Mouse (Mus musculus) heart, adult 9 months (tissue): ENCODE results near the gene Srgap3.
"Not testable (repeated sequence)": the region's sequence is repeated elsewhere in the genome, so short reads cannot be mapped to it uniquely, and the experiment has no call there.

Source experiments
- DNase-seq, 2 experiments: peaks; one replicate each; pipeline ENCODE4 v3.0.0; 2022; ENCODE audit warnings: low spot score in 2 of 2

The Srgap3 gene

DNA sequence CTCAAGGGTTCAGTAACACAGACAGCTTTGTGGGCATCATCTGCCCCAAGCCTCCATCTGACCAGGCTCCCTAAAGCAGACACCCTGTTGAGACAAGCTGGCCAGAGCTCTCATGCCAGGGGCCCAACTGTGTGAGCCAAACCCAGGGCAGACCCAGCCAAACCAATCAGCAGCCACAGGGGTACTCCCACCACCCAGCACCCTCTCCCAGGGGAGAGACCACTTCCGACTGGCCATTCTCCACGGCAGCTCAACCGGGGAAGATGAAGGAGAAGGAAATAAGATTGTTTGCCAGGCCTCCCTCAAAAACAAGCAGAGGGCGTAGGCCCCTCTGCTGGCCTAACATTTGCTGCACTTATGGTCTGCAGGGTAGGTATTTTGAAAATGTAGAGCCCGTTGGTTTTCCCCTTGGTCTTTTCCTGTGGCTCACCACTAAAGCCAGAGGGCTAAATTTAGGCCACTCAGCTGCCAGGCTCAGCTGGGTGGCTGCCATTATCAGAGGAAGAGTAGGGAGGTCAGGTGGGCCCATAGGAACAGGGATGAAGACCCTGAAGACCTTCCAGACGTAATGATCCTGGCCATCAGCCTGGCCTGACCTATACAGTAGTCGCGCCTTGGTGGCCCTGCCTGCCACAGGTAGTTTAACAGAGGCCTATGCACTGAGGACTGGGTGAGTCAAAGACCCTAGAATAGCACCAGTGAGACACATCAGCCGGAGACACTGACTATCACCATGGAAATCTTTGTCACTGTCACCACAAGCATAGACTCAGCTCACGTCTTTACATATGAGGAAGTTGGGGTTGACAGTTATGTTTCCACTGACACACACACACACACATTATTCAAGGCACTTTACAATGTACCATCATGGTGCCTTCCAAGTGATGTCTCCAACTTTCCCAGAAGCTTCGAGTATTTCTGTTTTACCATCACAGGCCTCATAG, 85.4 kb downstream of the Srgap3 start:
- DNase-seq = no peak

DNA sequence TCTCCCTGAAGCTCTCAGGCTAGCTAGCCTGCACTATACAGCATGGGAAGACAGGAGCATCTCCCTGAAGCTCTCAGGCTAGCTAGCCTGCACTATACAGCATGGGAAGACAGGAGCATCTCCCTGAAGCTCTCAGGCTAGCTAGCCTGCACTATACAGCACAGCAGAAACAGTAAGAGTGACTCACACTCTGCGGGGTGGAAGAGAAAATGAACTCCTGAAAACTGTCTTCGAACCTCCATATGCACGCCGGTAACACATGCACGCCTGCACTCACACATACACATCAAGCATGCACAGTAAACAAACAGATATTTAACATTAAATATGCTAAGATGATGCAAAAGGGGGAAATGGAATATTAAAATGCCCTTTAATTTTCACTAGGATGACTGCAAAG, 86.8 kb downstream of the Srgap3 start:
- DNase-seq = not testable (repeated sequence)

DNA sequence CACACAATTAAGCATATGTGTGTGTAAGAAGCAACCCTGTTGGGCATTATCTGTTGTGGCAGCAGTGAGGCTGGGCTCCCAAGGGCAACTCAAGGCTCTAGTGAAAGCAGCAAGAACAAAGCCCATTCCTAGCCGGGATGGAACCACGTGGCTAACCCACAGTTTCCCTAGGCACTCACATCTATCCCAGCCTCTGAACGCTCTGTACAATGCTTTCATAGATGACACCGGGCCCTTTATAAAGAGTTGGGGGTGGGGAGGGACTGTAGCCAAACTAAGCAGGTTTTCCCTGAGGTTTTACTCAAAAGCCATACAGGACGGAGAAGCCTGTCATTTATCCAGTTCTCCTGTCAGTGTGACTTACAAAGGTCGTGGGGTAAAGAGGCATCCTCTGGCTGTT, 90.0 kb downstream of the Srgap3 start:
- no peak for DNase-seq

DNA sequence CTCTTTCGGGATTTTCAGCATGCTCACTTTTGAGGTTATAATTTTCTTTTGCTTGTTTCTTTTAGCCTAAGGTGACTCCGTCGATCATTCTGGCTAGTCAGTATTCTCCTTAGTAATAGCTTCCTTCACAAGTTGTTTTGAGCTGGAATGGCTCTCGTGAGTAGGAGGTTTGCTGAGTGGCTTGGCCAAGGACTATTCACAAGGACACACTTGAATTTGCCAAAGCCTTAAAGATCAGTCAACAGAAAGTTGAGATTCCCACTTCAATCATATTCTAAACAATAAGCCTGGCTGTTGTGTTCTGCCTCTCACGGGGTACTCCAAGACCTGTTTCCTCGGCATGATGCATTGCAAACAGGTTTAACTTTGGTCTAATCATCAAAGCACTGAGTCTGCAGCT, 91.9 kb downstream of the Srgap3 start:
- no peak for DNase-seq

DNA sequence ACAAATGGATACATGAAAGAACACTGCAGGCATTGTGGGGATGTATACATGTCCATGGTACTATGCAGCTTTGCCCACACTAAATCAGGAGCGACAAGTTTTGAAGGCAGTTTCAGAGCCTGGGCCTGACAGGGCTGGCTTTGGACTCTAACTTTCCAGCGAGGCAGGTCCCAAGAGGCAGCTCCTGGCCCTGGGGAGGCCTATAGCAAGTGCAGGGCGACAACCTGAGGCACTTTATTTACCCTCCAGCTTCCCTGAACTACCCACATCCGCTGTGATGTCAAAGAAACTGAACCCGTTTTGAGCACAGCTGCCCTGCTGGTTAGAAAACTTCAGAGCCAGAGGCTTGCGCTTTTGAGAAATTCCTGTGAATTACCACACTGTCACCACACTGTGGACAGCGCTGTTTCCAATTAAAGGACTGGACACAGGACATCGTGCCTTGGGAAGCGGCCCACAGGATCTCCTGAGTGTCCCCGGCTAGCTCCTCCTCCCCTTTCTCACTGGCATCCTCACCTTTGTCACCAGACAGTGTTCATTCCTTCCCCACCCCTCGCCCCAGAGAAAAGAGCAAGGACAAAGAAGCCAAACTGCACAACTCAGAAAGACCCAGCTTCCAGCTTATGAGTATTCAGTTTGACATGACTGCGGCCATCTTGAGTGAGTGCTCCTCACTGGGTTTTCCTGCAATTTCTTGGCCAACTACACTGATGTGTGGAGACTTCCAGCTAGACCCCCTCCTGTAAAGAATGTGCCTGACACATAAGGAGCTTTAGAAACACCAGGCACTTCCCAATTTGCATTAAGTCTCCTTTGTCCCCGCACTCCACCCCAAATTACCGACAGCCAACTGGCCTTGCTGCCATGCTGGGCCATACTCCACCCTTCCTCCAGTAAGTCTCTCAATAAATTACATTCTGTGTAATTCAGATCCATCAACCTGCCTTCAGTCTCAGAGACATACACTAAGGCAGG, 94.5 kb downstream of the Srgap3 start:
- DNase-seq = no peak

DNA sequence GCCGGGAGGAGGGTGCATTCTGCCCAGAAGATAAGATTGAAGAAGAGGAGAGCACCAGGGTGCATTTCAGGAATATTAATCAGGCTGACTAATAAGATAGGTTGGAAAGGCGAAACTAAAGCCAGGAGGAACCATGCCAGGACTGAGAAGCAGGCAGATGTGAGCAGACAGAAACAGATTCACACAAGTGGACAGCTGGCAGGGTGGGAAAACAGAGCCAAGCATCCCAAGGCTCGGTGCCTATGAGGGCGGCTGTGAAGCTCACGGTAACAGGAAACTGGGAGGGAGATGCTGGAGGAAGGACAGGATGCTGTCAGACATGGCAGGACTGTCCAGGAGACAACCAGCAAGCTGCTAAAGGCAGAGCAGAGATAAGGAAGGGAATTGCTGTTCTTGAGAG, 96.3 kb downstream of the Srgap3 start:
- no peak for DNase-seq

DNA sequence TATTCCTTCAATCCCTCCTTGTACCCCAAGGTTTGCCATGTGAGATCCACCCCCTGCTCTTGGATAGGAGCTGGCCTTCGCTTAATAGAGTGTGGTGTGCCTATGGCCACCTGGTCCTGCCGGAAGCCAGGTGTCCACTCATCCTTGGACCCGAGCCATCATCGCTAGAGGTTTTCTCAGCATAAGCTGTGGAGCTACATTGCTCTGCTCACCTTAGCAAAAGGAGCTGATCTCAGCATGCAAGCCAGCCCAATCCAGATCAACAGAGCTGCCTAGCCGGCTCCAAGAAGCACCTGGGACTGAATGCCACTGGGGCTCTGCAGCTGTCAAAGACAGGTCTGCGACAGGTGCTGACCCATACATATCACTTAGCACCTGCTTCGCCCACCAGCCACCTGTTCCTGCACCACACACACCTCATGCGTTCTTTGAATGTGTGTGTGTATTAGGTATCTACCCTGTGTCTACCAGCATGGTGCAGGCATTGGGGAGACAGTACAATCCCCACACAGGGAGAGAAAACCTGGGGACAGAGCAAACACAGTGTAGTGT, 98.4 kb downstream of the Srgap3 start:
- no peak for DNase-seq

DNA sequence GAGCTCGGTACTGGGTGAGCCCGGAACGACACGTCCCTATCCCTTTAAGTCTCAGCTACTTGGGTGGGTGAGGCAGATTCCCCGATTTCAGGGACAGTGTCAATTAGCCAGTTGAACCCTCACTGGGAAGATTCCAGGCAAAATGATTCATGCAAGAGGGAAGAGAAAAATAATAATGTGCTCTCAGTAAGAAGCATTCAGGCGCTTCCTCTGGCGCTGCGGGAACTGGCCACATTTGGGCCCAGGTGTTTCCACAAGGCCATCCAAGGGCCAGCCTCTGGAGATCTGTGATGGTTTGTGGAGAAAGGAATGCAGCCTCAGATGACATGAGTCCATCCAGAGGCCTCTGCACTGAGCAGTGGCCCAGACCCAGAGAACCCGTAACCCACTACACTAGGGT, 100.2 kb downstream of the Srgap3 start:
- no peak for DNase-seq

DNA sequence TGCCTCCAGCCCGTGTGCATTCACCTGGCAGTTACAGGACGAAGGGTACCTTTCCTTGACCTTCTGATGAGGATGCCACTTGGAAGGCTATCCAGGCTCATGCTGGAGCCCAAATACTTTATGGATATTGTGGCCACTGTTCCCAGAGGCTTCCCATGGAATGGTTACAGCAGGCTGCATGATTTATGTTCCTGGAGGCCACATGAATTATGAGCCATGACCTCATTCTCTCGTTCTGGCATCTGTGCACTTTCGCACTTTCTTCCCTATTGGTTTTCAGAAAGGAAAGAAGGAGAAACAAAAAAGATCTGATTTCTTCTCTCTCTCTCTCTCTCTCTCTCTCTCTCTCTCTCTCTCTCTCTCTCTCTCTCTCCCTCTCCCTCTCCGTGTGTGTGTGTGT, 104.6 kb downstream of the Srgap3 start:
- no peak for DNase-seq

DNA sequence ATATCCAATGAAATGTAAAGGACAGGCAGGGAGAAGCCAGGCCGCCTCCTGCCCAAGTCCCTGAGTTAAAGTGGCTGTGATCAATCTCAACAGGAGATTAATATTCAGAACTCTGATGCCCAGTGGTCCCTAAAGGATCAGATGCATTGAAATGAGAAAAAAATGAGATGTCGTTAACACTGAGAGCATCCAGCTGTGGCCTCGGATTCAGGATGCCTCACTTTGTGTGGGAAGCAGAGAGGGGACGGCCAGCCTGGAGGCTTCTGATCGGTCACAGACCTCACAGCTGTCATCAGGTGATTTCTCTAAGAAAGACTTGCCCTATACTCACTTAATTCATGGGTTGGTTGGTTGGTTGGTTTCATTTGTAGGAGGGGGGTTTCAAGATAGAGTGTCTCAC, 106.7 kb downstream of the Srgap3 start:
- DNase-seq = no peak

DNA sequence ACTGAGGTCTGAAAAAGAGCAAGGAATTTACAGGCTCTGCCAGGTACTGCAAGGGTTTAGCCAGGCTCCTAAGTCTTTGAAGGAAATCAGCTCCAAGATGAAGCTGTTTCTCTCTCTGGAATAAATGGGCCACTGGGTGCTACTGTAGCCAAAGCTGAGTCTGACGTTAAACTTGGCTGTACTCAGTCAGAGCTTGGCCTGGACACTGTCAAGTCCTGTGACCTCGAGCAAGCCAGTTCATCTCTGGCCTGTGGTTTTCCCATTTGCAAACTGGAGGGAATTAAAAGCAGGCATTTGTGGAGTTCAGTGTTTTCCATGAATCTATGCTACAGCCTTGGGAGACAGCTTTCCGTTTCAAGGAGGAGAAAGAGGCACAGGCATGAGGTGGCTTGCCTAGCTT, 107.7 kb downstream of the Srgap3 start:
- peak; percentile 43 to 44 for DNase-seq

DNA sequence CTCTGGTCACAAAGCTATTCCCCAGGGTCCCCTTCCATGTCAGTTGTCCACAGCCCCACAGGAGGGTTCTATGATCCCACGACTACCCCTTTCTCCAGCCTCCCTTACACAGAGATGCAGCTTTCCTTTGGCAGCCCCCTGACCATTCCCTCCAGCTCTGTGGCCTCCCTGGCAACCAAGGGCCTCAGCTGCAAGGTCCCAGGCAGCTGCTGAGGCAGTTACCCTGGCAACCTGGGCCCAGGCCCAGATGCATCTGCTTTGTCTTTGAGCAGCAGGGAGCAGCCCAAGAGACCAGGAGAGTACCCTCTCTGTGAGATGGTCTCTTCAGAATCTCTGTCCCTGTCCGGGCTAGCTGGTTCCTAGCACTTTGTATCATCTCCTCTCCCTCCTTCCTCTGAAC, 108.2 kb downstream of the Srgap3 start:
- DNase-seq = no peak

DNA sequence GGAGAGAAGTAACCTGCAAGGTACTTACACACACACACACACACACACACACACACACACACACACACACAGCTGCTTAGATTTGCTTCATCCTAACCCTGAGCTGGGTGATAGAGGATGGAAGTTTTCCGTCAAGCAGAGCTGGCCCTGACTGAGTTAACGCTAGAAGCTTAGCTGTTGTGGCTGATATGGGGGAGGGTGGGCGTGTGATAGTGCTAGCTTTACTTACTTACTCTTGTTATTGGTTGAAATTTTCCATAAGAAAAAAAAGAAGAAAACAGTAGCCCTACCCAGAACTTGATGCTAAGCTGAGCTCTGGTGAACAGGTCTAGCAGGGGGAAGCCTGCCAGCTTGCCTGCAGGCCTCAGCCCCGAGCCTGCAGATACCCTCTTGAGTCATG, 110.4 kb downstream of the Srgap3 start:
- DNase-seq = no peak

DNA sequence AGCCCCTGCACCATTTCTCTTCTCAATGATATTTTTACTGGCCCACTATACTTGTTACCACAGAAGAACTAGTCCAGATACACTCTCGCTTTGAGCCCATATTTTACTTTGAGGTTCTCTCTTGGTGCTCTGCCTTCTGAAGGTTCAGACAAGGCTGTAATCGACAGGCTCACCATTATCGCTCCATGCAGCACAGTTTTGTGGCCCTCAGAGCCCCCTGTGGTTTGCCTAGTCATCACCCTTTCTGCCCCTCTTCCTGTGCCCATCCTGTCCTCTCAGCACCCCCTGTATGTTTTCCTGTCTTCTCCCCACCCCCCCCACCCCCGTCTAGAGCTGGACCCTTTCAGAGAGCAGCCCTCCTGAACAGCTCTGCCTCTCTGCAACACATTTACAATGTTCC, 111.7 kb downstream of the Srgap3 start:
- DNase-seq = no peak

DNA sequence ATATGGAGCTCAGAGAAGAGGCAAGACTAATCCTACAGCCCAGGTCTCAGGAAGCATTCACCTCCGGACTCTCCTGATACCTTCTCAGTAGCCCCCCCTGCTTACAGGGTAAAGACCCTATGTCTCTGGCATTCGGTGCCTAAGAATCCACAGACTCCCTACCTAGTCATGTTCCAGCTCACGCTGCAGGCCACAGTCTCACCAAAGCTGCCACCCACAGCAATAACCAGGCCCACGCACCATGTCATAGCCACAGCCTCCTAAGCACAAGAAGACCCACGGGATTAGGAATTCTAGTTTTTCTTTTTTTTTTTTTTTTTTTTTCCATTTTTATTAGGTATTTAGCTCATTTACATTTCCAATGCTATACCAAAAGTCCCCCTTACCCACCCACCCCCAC, 112.6 kb downstream of the Srgap3 start:
- no peak for DNase-seq

DNA sequence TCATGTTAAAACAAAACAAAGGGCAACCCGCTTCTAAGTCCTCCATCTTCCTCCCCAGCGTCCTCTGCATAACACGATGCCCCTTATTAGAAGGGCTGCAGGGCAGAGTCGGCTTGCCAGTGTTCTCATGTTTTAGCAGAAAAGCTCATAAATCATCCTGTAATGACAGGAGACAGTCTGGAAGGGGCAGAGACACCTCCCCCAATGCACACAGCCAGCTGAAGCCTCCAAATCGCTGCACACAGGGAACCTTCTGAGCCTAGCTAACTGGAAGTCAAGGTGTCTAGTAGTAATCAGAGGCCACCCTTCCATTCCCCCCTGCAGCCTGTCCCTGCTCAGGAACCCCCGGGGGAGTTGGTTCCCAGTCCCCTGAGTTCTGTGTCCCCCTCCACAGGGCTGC, 113.3 kb downstream of the Srgap3 start:
- no peak for DNase-seq

DNA sequence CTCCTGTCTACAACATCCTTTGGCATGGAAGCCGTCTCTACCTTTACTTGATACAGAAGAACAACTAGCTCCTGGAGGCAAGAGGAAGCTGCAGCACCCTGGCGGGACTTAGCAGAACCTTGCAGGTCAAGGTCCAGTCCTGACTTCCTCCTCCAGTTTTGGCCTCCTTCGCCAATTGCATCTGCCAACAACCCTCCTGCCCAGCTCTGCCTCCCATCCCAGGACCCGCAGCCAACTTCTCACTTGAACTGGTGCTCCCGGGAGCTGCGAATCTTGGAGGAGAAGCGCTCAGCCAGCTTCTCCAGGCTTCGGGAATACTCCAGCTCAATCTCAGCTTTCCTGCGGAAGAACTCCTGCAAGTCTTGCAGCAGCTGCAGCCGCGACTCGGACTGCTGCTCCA, 117.9 kb downstream of the Srgap3 start:
- no peak for DNase-seq

DNA sequence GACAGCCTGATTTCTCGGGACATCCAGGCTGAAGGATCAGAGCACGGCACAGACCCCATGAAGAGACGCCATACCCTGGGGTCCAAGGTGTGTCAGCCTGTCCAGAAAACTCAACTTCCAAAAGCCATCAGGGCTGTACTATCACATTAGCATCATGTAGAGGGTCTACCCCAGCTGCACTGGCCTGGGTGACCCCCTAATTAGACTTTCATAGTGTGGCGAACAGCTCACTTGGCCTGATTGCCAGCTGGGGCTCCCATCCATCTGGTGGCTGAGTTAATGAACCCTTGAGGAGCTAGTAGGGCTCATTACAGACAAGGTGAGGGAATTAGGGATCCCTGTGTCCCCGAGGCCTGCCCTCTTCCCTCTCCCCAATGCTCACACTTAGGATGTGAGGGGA, 118.6 kb downstream of the Srgap3 start:
- DNase-seq = no peak

DNA sequence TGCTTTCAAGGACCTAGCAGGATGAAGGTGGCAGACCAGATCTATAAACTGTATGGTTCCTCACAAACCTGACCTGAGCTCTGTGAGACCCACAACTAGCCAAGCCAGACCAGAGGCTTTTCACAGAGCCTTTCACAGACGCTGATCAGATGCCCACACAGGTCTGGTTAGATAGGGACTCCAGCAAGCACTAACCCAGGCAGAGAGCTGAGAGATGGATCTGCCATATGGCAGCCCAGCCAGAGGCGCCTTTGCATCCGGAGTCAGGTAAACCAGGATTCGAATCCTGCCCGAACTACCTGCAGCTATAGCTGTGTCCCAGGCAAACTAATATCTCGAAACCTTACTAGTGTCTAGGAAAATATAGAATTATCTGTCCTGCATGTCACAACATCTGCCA, 121.4 kb downstream of the Srgap3 start:
- no peak for DNase-seq

DNA sequence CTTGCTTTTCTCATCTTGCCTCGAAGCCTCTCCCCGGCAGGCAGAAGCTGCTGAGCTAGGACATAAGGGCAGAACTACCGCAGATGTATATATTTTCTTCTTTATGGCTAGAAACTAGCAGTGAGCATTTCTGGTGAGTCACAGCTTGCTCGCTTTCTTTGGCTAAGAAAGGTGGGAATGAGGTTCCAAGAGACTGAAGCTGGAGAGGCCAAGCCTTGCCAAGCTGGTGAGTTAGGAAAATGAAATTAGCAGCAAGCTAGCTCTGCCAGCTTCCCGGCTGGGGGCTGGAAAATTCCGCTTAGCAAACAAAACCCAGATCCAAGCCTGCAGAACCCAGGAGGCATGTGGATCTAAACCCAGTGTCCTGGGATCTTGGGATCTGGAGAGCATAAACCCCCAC, 124.0 kb downstream of the Srgap3 start:
- DNase-seq = no peak

DNA sequence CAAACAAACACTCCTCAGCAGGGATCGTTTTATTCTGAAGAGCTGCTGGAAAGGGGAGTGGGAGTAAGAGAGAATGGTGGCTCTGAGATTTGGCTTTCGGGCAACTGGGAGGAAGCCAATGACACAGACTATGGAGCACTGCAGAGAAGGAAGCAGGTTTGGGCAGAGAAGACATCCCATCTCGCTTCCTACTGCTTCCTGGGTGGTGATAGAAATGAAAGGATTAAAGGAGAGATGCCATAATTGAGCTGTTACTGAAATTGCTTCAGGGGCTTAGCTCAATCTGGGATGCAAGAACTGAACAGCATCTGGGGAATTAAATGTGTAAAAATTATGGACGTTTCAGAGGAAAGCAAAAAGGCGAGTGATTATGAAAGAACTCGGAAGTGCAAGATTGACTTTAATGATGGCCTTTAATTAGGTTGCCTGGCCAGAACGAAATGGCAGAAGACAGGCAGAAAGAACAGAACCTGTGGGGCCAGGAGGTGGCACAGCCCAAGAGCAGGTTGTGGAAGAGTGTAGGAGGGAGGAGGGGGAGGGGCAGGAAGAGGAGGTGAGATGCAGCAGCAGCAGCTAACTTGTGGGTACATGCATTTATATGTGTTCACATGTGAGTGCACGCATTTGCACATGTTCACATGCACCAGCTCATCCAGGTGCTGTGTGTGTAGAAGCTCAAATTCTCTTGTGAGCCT, 126.6 kb downstream of the Srgap3 start:
- no peak for DNase-seq

DNA sequence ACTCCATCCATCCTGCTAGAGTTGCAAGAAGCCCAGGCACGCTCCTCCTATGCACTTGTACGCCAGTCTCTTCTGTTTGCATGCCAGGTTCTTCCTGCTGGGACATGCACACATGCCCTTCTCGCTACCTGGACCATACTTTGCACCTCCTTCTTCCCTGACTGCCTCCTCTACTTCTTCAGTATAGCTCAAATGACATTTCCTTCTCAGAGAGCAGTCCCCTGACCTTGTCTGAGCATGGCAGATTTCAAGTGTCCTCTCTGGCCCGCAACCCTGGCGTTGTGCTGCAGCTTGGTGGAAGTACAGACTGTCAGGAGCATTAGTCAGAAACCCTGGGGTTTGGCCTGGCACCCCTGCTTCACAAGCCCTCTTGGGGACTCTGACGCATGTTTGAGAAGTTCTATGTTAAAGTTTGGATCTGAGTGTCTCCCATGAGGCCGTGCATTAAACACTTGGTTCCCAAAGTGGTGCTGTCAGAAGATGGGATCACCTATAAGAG, 128.6 kb downstream of the Srgap3 start:
- no peak for DNase-seq
